Mouse (Mus musculus) liver, adult 2 months (tissue): ENCODE measurements at regions not wholly inside any gene's neighbourhood (a gene's known extent, or its start where the extent isn't known, plus 50 kb on each side); places are given as distances from the start of the nearest gene placed in this dataset.

Experiments
- DNase-seq: peaks from one replicate; pipeline ENCODE4 v3.0.0-alpha.2; 2011; ENCODE audit warnings: low read depth, low spot score; ENCODE audit errors: extremely low read depth
- H3K27ac ChIP-seq: fragments of 200-500 bp; replicated peaks from 2 replicates; pipeline ENCODE4 v1.5.1; 2012; ENCODE audit warnings: low read depth, mild to moderate bottlenecking, control low read depth, inconsistent platforms, low read length; ENCODE audit not compliant: insufficient read depth
- H3K27me3 ChIP-seq: fragments of 200-500 bp; 2 replicates; pipeline ENCODE4 v1.6.1; 2012; ENCODE audit warnings: mild to moderate bottlenecking, moderate library complexity, low read length, inconsistent platforms; ENCODE audit not compliant: control insufficient read depth, insufficient read depth
- H3K36me3 ChIP-seq: fragments of 200-500 bp; 2 replicates; pipeline ENCODE4 v1.6.1; 2012; ENCODE audit warnings: low read length, inconsistent platforms; ENCODE audit not compliant: control insufficient read depth, insufficient read depth
- H3K4me1 ChIP-seq: fragments of 200-500 bp; 2 replicates; pipeline ENCODE4 v1.6.1; 2011; ENCODE audit warnings: low read length; ENCODE audit not compliant: control insufficient read depth, insufficient read depth
- H3K4me3 ChIP-seq: fragments of 200-500 bp; 2 replicates; pipeline ENCODE4 v1.5.1; 2011; ENCODE audit warnings: low read depth, mild to moderate bottlenecking, control low read depth, low read length, moderate library complexity; ENCODE audit not compliant: insufficient read depth
- H3K79me2 ChIP-seq: fragments of 200-500 bp; 2 replicates; pipeline ENCODE4 v1.6.1; 2012; ENCODE audit warnings: inconsistent platforms, mild to moderate bottlenecking, low read length, moderate library complexity; ENCODE audit not compliant: control insufficient read depth, insufficient read depth
- H3K9ac ChIP-seq: fragments of 200-500 bp; 2 replicates; pipeline ENCODE4 v1.6.1; 2012; ENCODE audit warnings: low read depth, mild to moderate bottlenecking, control low read depth, inconsistent platforms, low read length
- CTCF ChIP-seq: fragments of 200-500 bp; IDR thresholded peaks from 2 replicates; pipeline ENCODE4 v1.5.1; 2011; ENCODE audit warnings: low read depth, low read length, control low read depth
- POLR2A ChIP-seq: fragments of 200-500 bp; IDR thresholded peaks from 2 replicates; pipeline ENCODE4 v1.6.1; 2011; ENCODE audit warnings: low read length, control low read depth; ENCODE audit not compliant: insufficient read depth; ENCODE audit errors: extremely low read depth
- WGBS: fragments of 180-500 bp; shearing (Covaris S2); methylation state at CpG from one replicate; pipeline ENCODE4 v1.1.7; 2018; 5-methylcytosine and 5-hydroxymethylcytosine counted together

GRCm38 (mm10) chr6:31122895-31123294, 164.0 kb upstream of the Klf14 start:
- Histone ChIP-seq H3K36me3 (peaks cover 12% of the 10 kb centered on the region; the same call in 1 of the 2 replicates), H3K27ac (0 out of 2 replicates have a peak overlapping the region, but pooled peaks have one; percentile 5), H3K79me2 (peaks cover 59% of the 10 kb centered on the region), H3K4me1 (peaks cover 25% of the 10 kb centered on the region), H3K27me3 (no peaks in the 10 kb centered on the region), H3K9ac (no peak overlapping the region), H3K4me3 (no peak overlapping the region)
- DNase-seq: no peak
- no peak for TF ChIP-seq POLR2A
- TF ChIP-seq CTCF: no peak
- 83% methylated on average over 5 of the region's 5 CpGs for WGBS

DNA sequence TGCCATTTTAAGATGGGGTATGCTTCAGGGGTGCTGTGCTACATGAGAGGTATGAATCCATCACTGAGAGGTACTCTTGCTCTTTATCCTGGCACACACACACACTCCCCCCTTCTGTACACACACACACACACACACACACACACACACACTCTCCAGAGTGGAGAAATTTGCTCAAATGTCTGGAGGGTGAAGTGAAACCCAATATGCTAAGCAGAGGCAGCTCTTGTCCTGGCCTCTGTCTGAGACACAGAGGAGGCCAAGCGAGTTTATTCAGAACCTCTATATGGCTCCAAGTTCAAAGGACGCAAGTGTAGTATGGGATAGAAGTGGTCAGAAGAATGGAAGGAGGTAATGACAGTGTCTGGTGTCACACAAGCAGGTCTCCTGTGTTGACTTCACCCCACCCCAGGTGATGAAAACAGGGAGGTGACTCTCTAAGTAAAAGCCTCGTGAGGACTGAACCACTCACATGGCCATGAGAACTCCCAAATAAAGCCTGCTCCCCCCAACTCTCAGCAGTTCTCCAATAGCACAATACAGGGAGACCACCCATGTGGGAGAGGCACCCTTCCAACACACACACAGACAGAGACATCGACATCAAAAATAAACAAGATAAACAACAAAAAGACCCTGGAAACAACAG, 164.6 kb upstream of the Klf14 start:
- 85% methylated on average over 4 of the region's 4 CpGs for WGBS
- no peak for DNase-seq
- H3K27me3 ChIP-seq: no peaks in the 10 kb centered on the region
- H3K9ac ChIP-seq: no peak overlapping the region
- H3K79me2 ChIP-seq: peaks cover 58% of the 10 kb centered on the region
- 0 out of 2 replicates have a peak overlapping the region, but pooled peaks have one; percentile 6 for H3K27ac ChIP-seq
- H3K4me3 ChIP-seq: no peak overlapping the region
- TF ChIP-seq CTCF (no peak), POLR2A (no peak)
- peaks cover 28% of the 10 kb centered on the region for H3K4me1 ChIP-seq
- H3K36me3 ChIP-seq: peaks cover 11% of the 10 kb centered on the region; the same call in 1 of the 2 replicates

DNA sequence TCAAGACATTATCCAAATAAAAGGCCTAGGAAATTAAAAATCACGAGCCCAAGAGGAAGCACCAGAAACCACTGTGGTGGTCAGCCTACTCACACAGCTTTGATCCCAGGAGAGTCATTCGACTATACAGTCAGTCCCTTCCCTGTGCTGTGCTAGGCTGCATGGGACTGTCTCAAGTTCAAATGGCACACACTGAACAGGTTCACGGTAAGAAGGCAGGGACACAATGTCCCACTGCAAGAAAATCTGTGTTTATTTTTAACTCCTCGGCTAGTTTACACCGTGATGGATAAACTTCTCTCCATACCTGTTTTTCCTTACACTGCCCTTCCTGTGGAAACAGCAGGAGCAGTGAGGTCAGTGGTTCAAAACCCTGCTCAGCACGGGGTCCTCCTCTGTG, 165.2 kb upstream of the Klf14 start:
- TF ChIP-seq CTCF (no peak), POLR2A (no peak)
- H3K4me1 ChIP-seq: peaks cover 29% of the 10 kb centered on the region
- no peak overlapping the region for H3K4me3 ChIP-seq

DNA sequence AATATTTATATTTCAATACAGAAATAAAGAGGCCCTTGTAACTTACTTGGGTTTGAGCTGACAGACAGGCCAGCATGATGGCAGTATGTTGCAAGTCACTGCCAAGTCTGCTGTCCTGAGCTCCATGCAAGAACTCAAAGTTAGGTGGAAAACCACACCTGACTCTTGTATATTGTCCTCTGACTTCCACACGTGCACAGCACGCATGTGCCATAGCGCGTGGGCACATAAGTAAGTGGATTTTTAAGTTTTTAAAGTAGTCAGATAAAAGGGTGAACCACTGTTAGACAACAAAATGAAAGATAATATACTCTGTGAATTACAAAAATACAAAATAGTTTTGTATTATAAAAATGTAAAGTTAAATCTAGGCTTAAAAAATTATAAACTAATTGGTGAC, 166.0 kb upstream of the Klf14 start:
- no peak overlapping the region for H3K27ac ChIP-seq
- H3K4me3 ChIP-seq: no peak overlapping the region
- H3K4me1 ChIP-seq: peaks cover 31% of the 10 kb centered on the region
- TF ChIP-seq CTCF: no peak
- no peak for TF ChIP-seq POLR2A
- WGBS: 94% methylated on average over 4 of the region's 4 CpGs
- peaks cover 57% of the 10 kb centered on the region for H3K79me2 ChIP-seq
- peaks cover 9% of the 10 kb centered on the region; the same call in 1 of the 2 replicates for H3K36me3 ChIP-seq
- H3K9ac ChIP-seq: no peak overlapping the region
- no peak for DNase-seq
- H3K27me3 ChIP-seq: no peaks in the 10 kb centered on the region

More for the DNA sequence above, 165.2 kb upstream of the Klf14 start:
- H3K9ac ChIP-seq: no peak overlapping the region
- 0 out of 2 replicates have a peak overlapping the region, but pooled peaks have one; percentile 16 for H3K27ac ChIP-seq
- 77% methylated on average over 6 of the region's 6 CpGs for WGBS
- peaks cover 63% of the 10 kb centered on the region for H3K79me2 ChIP-seq
- peaks cover 11% of the 10 kb centered on the region; the same call in 1 of the 2 replicates for H3K36me3 ChIP-seq
- no peak for DNase-seq
- H3K27me3 ChIP-seq: no peaks in the 10 kb centered on the region

- peaks cover 7% of the 10 kb centered on the region; the same call in 1 of the 2 replicates for H3K36me3 ChIP-seq
- H3K4me3 ChIP-seq: peak overlapping the region; percentile 4; the same call in 1 of the 2 replicates
- H3K27me3 ChIP-seq: no peaks in the 10 kb centered on the region
- 72% methylated on average over 19 of the region's 19 CpGs for WGBS
- peak overlapping the region; percentile 35 for H3K27ac ChIP-seq
- peaks cover 36% of the 10 kb centered on the region for H3K4me1 ChIP-seq
- TF ChIP-seq CTCF (peak; percentile 45), POLR2A (no peak)
- H3K9ac ChIP-seq: peak overlapping the region; percentile 1; the same call in 1 of the 2 replicates
- H3K79me2 ChIP-seq: peaks cover 53% of the 10 kb centered on the region
- no peak for DNase-seq
Measured at GRCm38 (mm10) chr6:31125328-31126118, 166.6 kb upstream of the Klf14 start.
